37 mouse cellular contexts compared by ENCODE assay signal in genomic region chr19:36794008-36794407, GRCm38 (mm10). TPM values are rescaled to one million over a fixed set of nuclear protein-coding genes. Genes with fewer than 3 reads are reported as not detected.
"Had no signal": no experiment of that assay in that cellular context is flagged by ENCODE, and none has a peak within 500 bp of the region (broad histone marks: within the 10 kb centered on the region; RNA-seq: fewer than 3 reads in every experiment).

No protein-coding gene starts in this region.

- ATAC-seq: hindbrain, embryonic 16.5 days; hindbrain, postnatal 0 days; inflammation-experienced regulatory T-cells, adult 6 months; intestine, embryonic 15.5 days; intestine, embryonic 16.5 days; intestine, postnatal 0 days had no signal

- H3K4me3 ChIP-seq: heart, adult 2 months; heart, embryonic 10.5 days; heart, embryonic 12.5 days; heart, embryonic 13.5 days; heart, embryonic 15.5 days; hindbrain, embryonic 10.5 days; hindbrain, embryonic 12.5 days; hindbrain, embryonic 13.5 days; hindbrain, embryonic 15.5 days; intestine, embryonic 15.5 days; kidney, embryonic 15.5 days; layer of hippocampus, adult 2 months had no signal

- H3K4me2 ChIP-seq: heart, embryonic 11.5 days; heart, embryonic 12.5 days; heart, embryonic 13.5 days; heart, embryonic 15.5 days; hindbrain, embryonic 12.5 days; hindbrain, embryonic 13.5 days; hindbrain, embryonic 14.5 days; hindbrain, embryonic 15.5 days; intestine, embryonic 15.5 days; kidney, embryonic 15.5 days had no signal

- H3K9me3 ChIP-seq: heart, embryonic 10.5 days; heart, embryonic 12.5 days; heart, embryonic 13.5 days; heart, embryonic 15.5 days; hindbrain, embryonic 10.5 days; hindbrain, embryonic 12.5 days; hindbrain, embryonic 13.5 days; hindbrain, embryonic 15.5 days; intestine, embryonic 15.5 days; kidney, embryonic 15.5 days had no signal

- H3K4me1 ChIP-seq: hindbrain, embryonic 15.5 days had no signal

- H3K27me3 ChIP-seq: heart, embryonic 12.5 days; heart, embryonic 13.5 days; heart, embryonic 15.5 days; hindbrain, embryonic 12.5 days; hindbrain, embryonic 13.5 days; hindbrain, embryonic 15.5 days; intestine, embryonic 15.5 days; kidney, embryonic 15.5 days had no signal

- H3K27ac ChIP-seq: heart, adult 2 months; heart, embryonic 10.5 days; heart, embryonic 13.5 days; hindbrain, embryonic 10.5 days; hindbrain, embryonic 12.5 days; hindbrain, embryonic 13.5 days; hindbrain, embryonic 14.5 days; hindbrain, embryonic 15.5 days; hindbrain, postnatal 0 days; intestine, embryonic 15.5 days; kidney, embryonic 15.5 days; kidney, postnatal 0 days; layer of hippocampus, adult 2 months had no signal

- H3K36me3 ChIP-seq: heart, embryonic 10.5 days; heart, embryonic 12.5 days; heart, embryonic 13.5 days; heart, embryonic 15.5 days; hindbrain, embryonic 10.5 days; hindbrain, embryonic 12.5 days; hindbrain, embryonic 13.5 days; hindbrain, embryonic 15.5 days; intestine, embryonic 15.5 days; kidney, embryonic 15.5 days had no signal

- H3K9ac ChIP-seq: heart, embryonic 12.5 days; heart, embryonic 13.5 days; heart, embryonic 15.5 days; hindbrain, embryonic 12.5 days; hindbrain, embryonic 13.5 days; hindbrain, embryonic 14.5 days; hindbrain, embryonic 15.5 days; intestine, embryonic 15.5 days; kidney, embryonic 15.5 days had no signal

- DNase-seq: heart, adult 18-20 months; heart, adult 2 months; heart, postnatal 10 days; heart, postnatal 14 days; heart, postnatal 36 days; heart, postnatal 4 days; kidney, adult 11 months; kidney, adult 18-20 months; kidney, adult 2 months; kidney, adult 8-10 months; kidney, adult 9 months; kidney, postnatal 10 days; kidney, postnatal 14 days; kidney, postnatal 25 days; kidney, postnatal 36 days; kidney, postnatal 4 days; layer of hippocampus, adult 9-11 months had no signal

RNA-seq across cellular contexts. Expression of gene Ppp1r3c, which starts 57.6 kb away (rescaled TPM):
- total RNA-seq: hematopoietic stem cell, adult 5-6 weeks had no signal
- polyA plus RNA-seq: inflammation-experienced regulatory T-cells, adult 6 months had no signal
